Mouse (Mus musculus) neural tube, embryonic 14.5 days (tissue): ENCODE data around the gene Rerg. TPM values are rescaled to one million over a fixed set of nuclear protein-coding genes. Genes with fewer than 3 reads are reported as not detected.

Experiments used
- ATAC-seq: fragments of 200-750 bp; cut with Nextera tagmentation; 2 replicates; pipeline ENCODE4 v1.8.0; 2017; ENCODE audit warnings: low read depth, mild to moderate bottlenecking, moderate TSS enrichment, moderate library complexity
- H3K27ac ChIP-seq: fragments of 300-500 bp; sonication (generic); 2 replicates; pipeline ENCODE4 v1.5.1; 2014; ENCODE audit warnings: low read depth, mild to moderate bottlenecking, control low read depth, low read length, moderate library complexity, mixed read lengths
- H3K27me3 ChIP-seq: fragments of 300-500 bp; sonication (generic); 2 replicates; pipeline ENCODE4 v1.6.1; 2014; ENCODE audit warnings: low read length; ENCODE audit not compliant: control insufficient read depth, insufficient read depth
- H3K36me3 ChIP-seq: fragments of 300-500 bp; sonication (generic); 2 replicates; pipeline ENCODE4 v1.6.1; 2014; ENCODE audit warnings: low read length, mixed read lengths; ENCODE audit not compliant: control insufficient read depth, insufficient read depth
- H3K4me1 ChIP-seq: fragments of 300-500 bp; sonication (generic); 2 replicates; pipeline ENCODE4 v1.6.1; 2014; ENCODE audit warnings: low read length; ENCODE audit not compliant: control insufficient read depth, insufficient read depth
- H3K4me2 ChIP-seq: fragments of 300-500 bp; sonication (generic); 2 replicates; pipeline ENCODE4 v1.6.1; 2014; ENCODE audit warnings: mild to moderate bottlenecking, low read depth, low read length, control low read depth
- H3K4me3 ChIP-seq: fragments of 300-500 bp; sonication (generic); 2 replicates; pipeline ENCODE4 v1.5.1; 2014; ENCODE audit warnings: low read depth, low read length, control low read depth, mixed read lengths
- H3K9ac ChIP-seq: fragments of 300-500 bp; sonication (generic); replicated peaks from 2 replicates; pipeline ENCODE4 v1.6.1; 2014; ENCODE audit warnings: low read depth, mild to moderate bottlenecking, control low read depth, low read length, mixed read lengths
- H3K9me3 ChIP-seq: fragments of 300-500 bp; sonication (generic); 2 replicates; pipeline ENCODE4 v1.6.1; 2016; ENCODE audit warnings: low read length; ENCODE audit not compliant: control insufficient read depth
- WGBS: fragments of 180-500 bp; shearing (Covaris S2); extraction: QIAGEN DNeasy Blood & Tissue Kit; methylation state at CpG from one replicate; pipeline ENCODE4 v1.1.7; 2014; 5-methylcytosine and 5-hydroxymethylcytosine counted together
- polyA plus RNA-seq: library from polyadenylated mRNA; unstranded; fragments of >200 nt; fragmentation: Nextera tagmentation; extraction: Ambion mirVana; gene quantifications from 2 replicates; pipeline ENCODE4 v1.2.1, GENCODE M21; 2014

The Rerg gene
- polyA plus RNA-seq, 1 experiment from 2014 or later, result 8.5 TPM

DNA sequence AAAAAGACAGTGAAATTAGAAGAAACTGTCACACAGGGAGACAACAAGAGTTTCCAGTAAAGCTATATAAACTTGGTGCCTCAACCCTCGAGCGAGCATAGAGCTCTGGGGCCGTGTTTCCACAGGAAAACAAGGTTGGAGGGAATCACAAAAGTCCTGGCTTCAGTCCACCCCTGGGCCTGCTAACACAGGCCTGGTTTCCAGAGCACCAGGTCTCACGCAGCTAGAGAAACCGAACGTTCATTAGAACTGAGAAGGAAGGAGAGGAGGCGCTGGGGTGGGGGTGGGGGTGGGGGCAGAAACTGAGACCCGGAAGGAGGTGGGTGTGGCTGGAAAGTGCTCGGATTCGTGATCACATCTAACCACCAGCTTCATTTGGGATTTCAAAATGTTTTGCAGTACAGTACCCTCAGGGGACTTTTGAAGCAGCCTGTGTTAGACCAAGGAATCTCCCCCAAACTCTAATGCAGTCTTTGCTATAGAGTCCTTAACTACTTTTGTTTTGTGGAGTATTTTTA, 67.6 kb downstream of the Rerg start:
- H3K27ac ChIP-seq, result no peak overlapping the region
- no peaks in the 10 kb centered on the region for H3K36me3 ChIP-seq
- no peak for ATAC-seq
- H3K4me1 ChIP-seq, result no peaks in the 10 kb centered on the region
- H3K4me3 ChIP-seq, result no peak overlapping the region
- no peak overlapping the region for H3K9ac ChIP-seq
- H3K4me2 ChIP-seq, result no peak overlapping the region
- H3K27me3 ChIP-seq, result no peaks in the 10 kb centered on the region
- 59% methylated on average over 10 of the region's 10 CpGs for WGBS
- H3K9me3 ChIP-seq, result no peaks in the 10 kb centered on the region

GRCm38 (mm10) chr6:137101886-137102661, 68.2 kb downstream of the Rerg start:
- Histone ChIP-seq H3K36me3 (no peaks in the 10 kb centered on the region), H3K27ac (no peak overlapping the region), H3K9me3 (no peaks in the 10 kb centered on the region), H3K4me2 (no peak overlapping the region), H3K4me3 (no peak overlapping the region), H3K4me1 (no peaks in the 10 kb centered on the region), H3K27me3 (no peaks in the 10 kb centered on the region), H3K9ac (no peak overlapping the region)
- ATAC-seq, result no peak
- 70% methylated on average over 7 of the region's 7 CpGs for WGBS

DNA sequence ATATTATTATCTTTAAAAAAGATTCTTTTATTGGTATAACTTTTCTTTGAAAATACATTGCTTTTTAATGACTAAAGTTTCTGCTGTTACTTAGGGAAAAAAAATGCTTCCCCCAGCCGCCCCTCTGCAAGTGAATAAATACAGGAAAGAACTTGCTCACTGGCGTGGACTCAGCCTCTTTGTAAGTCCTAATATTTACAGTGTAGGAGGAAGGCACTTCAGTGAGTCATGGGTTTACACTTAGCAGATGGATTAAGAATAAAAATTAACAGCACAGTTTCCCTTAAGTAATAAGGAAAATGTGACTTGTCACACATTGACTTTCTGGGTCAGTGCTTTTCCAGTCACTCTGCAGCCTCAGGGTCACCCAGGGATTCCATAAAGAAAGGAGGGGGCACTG, 70.0 kb downstream of the Rerg start:
- Histone ChIP-seq H3K27ac (no peak overlapping the region), H3K27me3 (no peaks in the 10 kb centered on the region), H3K9ac (no peak overlapping the region), H3K36me3 (no peaks in the 10 kb centered on the region), H3K4me1 (no peaks in the 10 kb centered on the region), H3K4me3 (no peak overlapping the region), H3K4me2 (no peak overlapping the region), H3K9me3 (no peaks in the 10 kb centered on the region)
- WGBS, result 73% methylated on average over 2 of the region's 2 CpGs
- no peak for ATAC-seq

DNA sequence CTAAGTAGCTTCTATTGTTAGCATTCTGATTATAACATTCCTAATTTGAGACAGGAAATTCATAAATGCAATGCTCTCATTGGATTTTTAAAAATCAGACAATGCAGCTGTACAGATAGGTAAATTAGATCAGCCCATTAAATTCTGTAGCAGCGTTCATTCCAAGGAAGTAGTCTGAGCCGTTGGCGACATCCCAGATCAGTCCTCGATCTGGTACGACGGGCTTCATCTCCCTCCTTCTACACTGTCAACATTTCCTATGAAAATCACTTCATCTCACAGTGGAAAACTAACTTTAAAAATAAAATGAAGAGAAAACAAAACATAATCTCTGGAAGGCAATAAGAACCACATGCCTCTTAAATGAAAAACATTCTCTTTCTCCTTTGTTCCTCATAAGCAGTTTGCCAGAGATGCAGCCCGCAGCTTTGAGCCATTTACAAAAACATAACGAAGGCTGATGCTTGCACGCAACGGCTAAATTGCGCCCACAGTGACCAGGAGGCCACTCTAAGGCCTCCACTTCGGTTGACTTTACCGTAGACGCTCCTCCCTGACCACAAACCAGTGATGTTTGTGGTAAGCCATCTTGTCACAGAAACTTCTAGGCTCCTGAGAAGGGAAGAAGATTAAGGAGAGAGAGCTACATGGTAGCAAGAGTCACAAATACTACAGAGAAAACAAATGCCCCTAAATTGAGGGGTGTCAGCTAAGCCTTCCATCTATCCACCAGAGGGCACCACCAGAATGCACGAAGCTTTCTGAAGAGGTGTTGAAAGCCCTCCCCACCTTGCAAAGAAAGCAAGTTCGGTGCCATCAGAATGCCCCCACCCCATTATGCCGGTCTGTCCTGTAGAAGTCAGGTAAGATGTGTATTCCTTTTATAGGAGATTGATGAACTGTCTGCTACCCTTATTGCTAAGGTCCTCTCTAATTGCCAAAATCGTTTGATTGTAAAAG, 71.8 kb downstream of the Rerg start:
- 71% methylated on average over 18 of the region's 18 CpGs for WGBS
- Histone ChIP-seq H3K4me1 (no peaks in the 10 kb centered on the region), H3K36me3 (no peaks in the 10 kb centered on the region), H3K9me3 (no peaks in the 10 kb centered on the region), H3K27me3 (no peaks in the 10 kb centered on the region), H3K27ac (no peak overlapping the region), H3K4me3 (no peak overlapping the region), H3K9ac (no peak overlapping the region), H3K4me2 (no peak overlapping the region)
- ATAC-seq, result no peak

DNA sequence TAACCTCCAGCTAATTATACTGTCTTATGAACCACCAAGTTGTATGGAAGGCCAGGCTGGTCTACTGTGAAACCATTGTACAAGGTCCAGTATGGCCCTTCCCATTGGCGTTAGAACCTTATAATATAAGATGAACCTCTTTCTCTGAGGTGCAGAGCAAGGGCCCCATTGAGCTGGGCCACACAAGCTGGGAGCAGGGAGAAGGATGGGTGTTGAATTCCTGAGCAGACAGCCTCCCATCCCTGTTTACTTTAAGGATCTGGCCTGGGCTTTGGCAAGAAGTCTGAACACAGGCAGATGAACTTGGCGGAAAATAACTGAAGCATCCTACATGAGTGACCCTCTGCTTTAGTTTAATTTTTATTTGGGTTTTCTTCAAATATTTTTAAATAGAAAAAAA, 75.8 kb downstream of the Rerg start:
- H3K4me2 ChIP-seq, result no peak overlapping the region
- H3K27ac ChIP-seq, result no peak overlapping the region
- no peak overlapping the region for H3K9ac ChIP-seq
- no peaks in the 10 kb centered on the region for H3K9me3 ChIP-seq
- H3K36me3 ChIP-seq, result no peaks in the 10 kb centered on the region
- no peak for ATAC-seq
- H3K4me1 ChIP-seq, result no peaks in the 10 kb centered on the region
- 91% methylated on average over 2 of the region's 2 CpGs for WGBS
- no peak overlapping the region for H3K4me3 ChIP-seq
- no peaks in the 10 kb centered on the region for H3K27me3 ChIP-seq

DNA sequence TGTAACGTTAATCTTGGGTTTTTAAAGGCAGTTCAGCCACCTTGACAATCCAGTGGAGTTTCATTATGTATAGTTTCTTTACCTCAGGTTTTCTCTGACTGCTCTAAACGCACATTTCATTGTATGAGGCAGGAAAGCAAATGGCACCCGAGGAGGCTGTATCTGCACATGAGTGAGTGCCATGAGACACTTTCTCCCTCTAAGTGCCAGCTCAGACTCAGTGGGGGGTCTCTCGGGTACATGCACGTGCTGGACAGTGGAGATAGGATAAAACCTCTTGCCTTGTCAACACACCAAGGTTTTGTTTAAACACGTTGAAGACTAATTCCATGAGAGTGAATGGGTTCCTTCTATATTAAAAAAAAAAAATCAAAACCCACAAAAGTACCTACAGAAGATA, 81.8 kb downstream of the Rerg start:
- 64% methylated on average over 6 of the region's 6 CpGs for WGBS
- Histone ChIP-seq H3K4me1 (no peaks in the 10 kb centered on the region), H3K4me2 (no peak overlapping the region), H3K27ac (no peak overlapping the region), H3K27me3 (no peaks in the 10 kb centered on the region), H3K4me3 (no peak overlapping the region), H3K9me3 (no peaks in the 10 kb centered on the region), H3K9ac (no peak overlapping the region), H3K36me3 (no peaks in the 10 kb centered on the region)
- no peak for ATAC-seq

GRCm38 (mm10) chr6:137087956-137088355, 82.3 kb downstream of the Rerg start:
- Histone ChIP-seq H3K4me2 (no peak overlapping the region), H3K27me3 (no peaks in the 10 kb centered on the region), H3K9me3 (no peaks in the 10 kb centered on the region), H3K4me3 (no peak overlapping the region), H3K4me1 (no peaks in the 10 kb centered on the region), H3K36me3 (no peaks in the 10 kb centered on the region), H3K9ac (no peak overlapping the region), H3K27ac (no peak overlapping the region)
- no peak for ATAC-seq
- WGBS, result 63% methylated on average over 5 of the region's 5 CpGs

- ATAC-seq, result no peak
- Histone ChIP-seq H3K27me3 (no peaks in the 10 kb centered on the region), H3K36me3 (no peaks in the 10 kb centered on the region), H3K4me1 (no peaks in the 10 kb centered on the region), H3K9ac (no peak overlapping the region), H3K4me2 (no peak overlapping the region), H3K4me3 (no peak overlapping the region), H3K27ac (no peak overlapping the region), H3K9me3 (no peaks in the 10 kb centered on the region)
- WGBS, result 66% methylated on average over 3 of the region's 3 CpGs
These were observed 82.8 kb downstream of the Rerg start for GRCm38 (mm10) chr6:137087470-137087869.

DNA sequence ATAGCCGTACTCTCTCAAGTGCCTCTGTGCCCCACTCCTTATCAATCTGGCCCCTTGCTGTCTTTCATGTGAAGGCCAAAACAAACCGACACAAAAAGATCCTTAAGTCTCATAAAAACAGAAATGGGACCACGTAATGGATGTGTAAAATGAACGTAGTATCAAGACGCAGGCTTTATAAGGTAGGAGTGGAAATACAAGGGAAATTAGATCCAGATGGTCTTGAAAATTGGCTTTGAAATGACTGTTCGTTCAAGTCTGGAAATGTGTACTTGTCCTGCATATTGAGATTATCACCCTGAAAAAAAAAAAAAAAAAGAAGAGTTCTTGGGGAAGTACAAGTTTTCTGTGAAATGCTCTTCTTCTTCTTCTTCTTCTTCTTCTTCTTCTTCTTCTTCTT, 90.6 kb downstream of the Rerg start:
- H3K36me3 ChIP-seq, result no peaks in the 10 kb centered on the region
- H3K4me1 ChIP-seq, result no peaks in the 10 kb centered on the region
- H3K4me2 ChIP-seq, result no peak overlapping the region
- 81% methylated on average over 6 of the region's 6 CpGs for WGBS
- no peak overlapping the region for H3K4me3 ChIP-seq
- no peak for ATAC-seq
- no peaks in the 10 kb centered on the region for H3K27me3 ChIP-seq
- no peak overlapping the region for H3K27ac ChIP-seq
- no peak overlapping the region for H3K9ac ChIP-seq
- no peaks in the 10 kb centered on the region for H3K9me3 ChIP-seq
